Mouse (Mus musculus): ENCODE data around the gene Fbxo27. TPM values are rescaled to one million over a fixed set of nuclear protein-coding genes. Genes with fewer than 3 reads are reported as not detected.

Fbxo27 gene
- total and polyA plus RNA-seq, 3 experiments, result not detected

DNA sequence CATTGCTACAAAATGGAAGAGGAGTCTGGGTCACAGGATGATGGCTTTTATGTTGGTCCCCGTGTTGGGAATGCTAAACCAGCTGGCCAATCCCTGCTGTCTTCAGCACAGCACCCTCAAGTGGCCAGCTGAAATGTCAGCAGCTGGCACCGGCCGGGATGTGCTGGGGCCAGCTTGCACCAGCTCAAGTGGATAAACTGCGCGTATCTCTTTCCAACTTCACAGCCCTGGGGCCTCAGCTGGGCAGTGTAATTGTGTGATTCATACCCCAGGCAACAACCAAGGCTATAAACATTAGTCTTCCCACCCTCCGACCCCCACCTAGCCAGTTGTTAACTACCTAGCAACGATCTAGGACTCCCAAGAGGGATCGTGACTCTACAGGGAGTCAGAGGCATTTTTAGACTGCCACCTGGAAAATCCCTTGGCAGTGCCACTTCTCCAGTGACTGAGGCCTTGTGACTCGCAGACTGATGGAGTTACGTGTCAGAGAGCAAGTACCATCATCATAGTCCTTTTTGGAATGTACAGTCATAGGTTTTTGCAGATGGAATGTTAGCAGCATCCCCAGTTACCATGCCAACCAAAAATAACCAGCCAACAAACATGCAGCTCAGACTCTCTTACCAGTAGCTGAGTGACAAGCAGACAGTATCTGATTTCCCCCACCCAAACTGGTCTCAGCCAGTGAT lies 35.1 kb downstream of the Fbxo27 start:
- Histone ChIP-seq H3K9ac (ENCODE audit: insufficient read depth, low read depth) (no peak overlapping the region), H3K27ac (ENCODE audit: insufficient read depth, low read depth) (no peak overlapping the region), H3K9me3 (replicated peaks; ENCODE audit: low read length) (peaks cover 22% of the 10 kb centered on the region), H3K36me3 (replicated peaks in 1 of 2; ENCODE audit: control insufficient read depth in 1 of 2, insufficient read depth in 1 of 2, low read length in 1 of 2) (no peaks in the 10 kb centered on the region), H3K27me3 (replicated peaks) (peaks cover 3% of the 10 kb centered on the region), H3K4me2 (ENCODE audit: insufficient read depth, low read depth, poor library complexity, severe bottlenecking) (no peak overlapping the region), H3K4me1 (ENCODE audit: control insufficient read depth in 1 of 2, insufficient read depth in 2 of 2) (0 out of 4 replicates have a peak, but pooled peaks cover 0 to 2% of the 10 kb centered on the region in 2 experiments), H3K4me3 (replicated peaks in 1 of 3; ENCODE audit: low read depth in 2 of 3, low read length in 2 of 3, poor library complexity in 1 of 3) (no peak overlapping the region), H3K79me2 (replicated peaks; ENCODE audit: control insufficient read depth, extremely low read depth, insufficient read depth, poor library complexity, severe bottlenecking) (no peaks in the 10 kb centered on the region)
- in situ Hi-C loops (cut with MboI; ENCODE audit: low pct_ligation_motif_present, low pct_unique_long_range_greater_than_20kb, low sequenced_read_pairs), result no loop called here
- TF ChIP-seq USF2 (conservative IDR thresholded peaks at IDR 0.05; ENCODE audit: low read depth, low read length) (no peak), CTCF (conservative IDR thresholded peaks at IDR 0.05 in 1 of 2, IDR thresholded peaks at IDR 0.05 in 1 of 2; ENCODE audit: low read depth in 2 of 2, low read length in 2 of 2) (peak; percentile 12 to 38; a peak in 2 of 4 replicates), MAX (IDR thresholded peaks at IDR 0.05; ENCODE audit: low read length) (no peak)
- DNase-seq (ENCODE audit: extremely low read depth), result no peak
- dilution Hi-C loops (cut with MboI; ENCODE audit: extremely low pct_ligation_motif_present, extremely low pct_unique_long_range_greater_than_20kb, low sequenced_read_pairs), result no loop called here

DNA sequence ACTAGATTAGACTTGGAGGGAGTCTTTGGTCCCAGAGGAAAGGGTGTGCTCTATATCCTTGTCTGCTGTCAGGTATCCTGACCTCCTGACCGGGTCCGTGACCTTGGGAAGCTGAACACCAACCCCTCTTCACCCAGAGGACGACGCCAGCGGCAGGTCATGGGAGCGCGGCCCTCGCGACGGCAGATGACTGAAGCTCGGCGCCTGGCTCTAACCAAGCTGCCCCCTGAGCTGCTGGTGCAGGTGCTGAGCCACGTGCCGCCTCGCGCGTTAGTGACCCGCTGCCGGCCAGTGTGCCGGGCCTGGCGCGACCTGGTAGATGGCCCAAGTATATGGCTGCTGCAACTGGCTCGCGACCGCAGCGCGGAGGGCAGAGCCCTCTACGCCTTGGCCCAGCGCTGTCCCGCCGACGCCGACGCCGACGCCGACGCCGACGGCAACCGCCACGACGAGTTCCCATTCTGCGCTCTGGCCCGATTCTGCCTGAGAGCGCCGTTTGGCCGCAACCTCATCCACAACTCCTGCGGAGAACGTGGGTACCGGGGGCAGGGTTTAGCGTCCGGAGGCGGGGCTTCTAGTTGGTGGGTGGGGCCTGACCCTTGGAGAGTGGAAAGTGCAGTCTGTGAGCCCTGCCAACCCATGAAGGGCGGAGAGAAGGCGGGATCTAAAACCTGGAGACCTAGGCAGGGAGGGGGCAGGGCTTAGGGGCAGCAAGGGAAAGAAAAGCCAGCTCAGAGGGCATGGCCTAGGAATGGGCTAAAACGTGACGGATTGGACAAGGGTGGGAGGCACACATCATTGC lies 39.9 kb downstream of the Fbxo27 start:
- peaks cover 18% of the 10 kb centered on the region for H3K9me3 ChIP-seq (replicated peaks; ENCODE audit: low read length)
- H3K4me2 ChIP-seq (ENCODE audit: insufficient read depth, low read depth, poor library complexity, severe bottlenecking), result no peak overlapping the region
- H3K27me3 ChIP-seq (replicated peaks), result peaks cover 3% of the 10 kb centered on the region
- TF ChIP-seq NELFE (IDR thresholded peaks at IDR 0.05; ENCODE audit: low read depth, low read length) (no peak), NRF1 (IDR thresholded peaks at IDR 0.05; ENCODE audit: low read depth, low read length) (no peak), CHD2 (IDR thresholded peaks at IDR 0.05; ENCODE audit: low read length) (no peak), SIN3A (IDR thresholded peaks at IDR 0.05; ENCODE audit: low read length) (no peak), ZC3H11A (IDR thresholded peaks at IDR 0.05; ENCODE audit: low read depth, low read length) (no peak), MEF2A (IDR thresholded peaks at IDR 0.05; ENCODE audit: borderline replicate concordance, low read depth, low read length) (no peak), RAD21 (IDR thresholded peaks at IDR 0.05; ENCODE audit: low read depth, low read length) (no peak), MXI1 (IDR thresholded peaks at IDR 0.05; ENCODE audit: low read depth, low read length) (no peak), MAX (IDR thresholded peaks at IDR 0.05; ENCODE audit: low read length) (no peak), POLR2A (IDR thresholded peaks at IDR 0.05; ENCODE audit: low read depth, low read length) (no peak), HCFC1 (IDR thresholded peaks at IDR 0.05; ENCODE audit: low read depth, low read length) (no peak), RCOR1 (conservative IDR thresholded peaks at IDR 0.05; ENCODE audit: low read depth, low read length) (no peak), E2F4 (IDR thresholded peaks at IDR 0.05; ENCODE audit: insufficient replicate concordance, low read depth, low read length) (no peak), JUN (IDR thresholded peaks at IDR 0.05; ENCODE audit: insufficient read depth, low read depth, low read length) (no peak), TCF12 (IDR thresholded peaks at IDR 0.05; ENCODE audit: low read depth, low read length) (no peak), TBP (conservative IDR thresholded peaks at IDR 0.05; ENCODE audit: low read depth, low read length) (no peak), MAFK (IDR thresholded peaks at IDR 0.05; ENCODE audit: insufficient replicate concordance, low read length) (no peak)
- dilution Hi-C loops (cut with MboI; ENCODE audit: extremely low pct_ligation_motif_present, extremely low pct_unique_long_range_greater_than_20kb, low sequenced_read_pairs), result no loop called here
- DNase-seq (ENCODE audit: extremely low read depth), result no peak
- no peaks in the 10 kb centered on the region for H3K79me2 ChIP-seq (replicated peaks; ENCODE audit: control insufficient read depth, extremely low read depth, insufficient read depth, poor library complexity, severe bottlenecking)
- no peaks in the 10 kb centered on the region for H3K4me1 ChIP-seq (ENCODE audit: control insufficient read depth in 1 of 2, insufficient read depth in 2 of 2)
- no peak overlapping the region for H3K4me3 ChIP-seq (replicated peaks in 1 of 3; ENCODE audit: low read depth in 2 of 3, low read length in 2 of 3, poor library complexity in 1 of 3)
- no peak overlapping the region for H3K27ac ChIP-seq (ENCODE audit: insufficient read depth, low read depth)
- in situ Hi-C loops (cut with MboI; ENCODE audit: low pct_ligation_motif_present, low pct_unique_long_range_greater_than_20kb, low sequenced_read_pairs), result no loop called here
- H3K9ac ChIP-seq (ENCODE audit: insufficient read depth, low read depth), result no peak overlapping the region
- H3K36me3 ChIP-seq (replicated peaks in 1 of 2; ENCODE audit: control insufficient read depth in 1 of 2, insufficient read depth in 1 of 2, low read length in 1 of 2), result peaks cover 0 to 6% of the 10 kb centered on the region in 2 experiments
